Mouse (Mus musculus): ENCODE results near the gene Proser2. TPM values are rescaled to one million over a fixed set of nuclear protein-coding genes. Genes with fewer than 3 reads are reported as not detected.

Proser2 gene
- polyA plus RNA-seq, 1 experiment: 4.5 TPM

- no peak for TF ChIP-seq CTCF (IDR thresholded peaks at IDR 0.05; ENCODE audit: extremely low read depth, insufficient read depth, low read length)
- TF ChIP-seq POLR2A (IDR thresholded peaks at IDR 0.05; ENCODE audit: extremely low read depth, insufficient read depth, low read length): no peak
- no peaks in the 10 kb centered on the region for H3K4me1 ChIP-seq (ENCODE audit: control insufficient read depth, insufficient read depth, low read length)
- H3K4me3 ChIP-seq (ENCODE audit: insufficient read depth, low read length): no peak overlapping the region
- no peak overlapping the region for H3K27ac ChIP-seq (ENCODE audit: insufficient read depth, low read length)
Observed at GRCm38 (mm10) chr2:6162366-6163040, 32.5 kb upstream of the Proser2 start.

DNA sequence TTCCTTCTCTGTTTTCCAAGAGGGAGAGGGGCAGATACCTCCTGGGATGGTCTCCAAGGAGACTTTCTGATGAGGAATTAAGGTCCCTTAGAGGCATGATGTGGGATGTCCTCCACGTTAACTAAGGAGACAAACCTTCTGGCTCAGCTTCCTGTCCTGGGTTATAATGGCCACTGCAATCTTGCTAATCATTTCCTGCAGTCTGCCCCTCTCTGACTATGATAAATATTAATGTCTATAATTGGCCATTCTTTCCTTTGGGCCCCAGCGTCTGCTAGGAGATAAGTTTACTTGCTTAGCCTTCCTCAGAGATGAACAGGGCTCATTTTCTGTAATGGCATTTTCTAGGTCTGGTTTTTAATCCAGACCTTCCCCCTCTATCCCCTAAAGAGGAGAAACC, 29.7 kb upstream of the Proser2 start:
- Histone ChIP-seq H3K4me1 (ENCODE audit: control insufficient read depth, insufficient read depth, low read length) (no peaks in the 10 kb centered on the region), H3K4me3 (ENCODE audit: insufficient read depth, low read length) (no peak overlapping the region), H3K27ac (ENCODE audit: insufficient read depth, low read length) (no peak overlapping the region)
- TF ChIP-seq CTCF (IDR thresholded peaks at IDR 0.05; ENCODE audit: extremely low read depth, insufficient read depth, low read length): no peak

DNA sequence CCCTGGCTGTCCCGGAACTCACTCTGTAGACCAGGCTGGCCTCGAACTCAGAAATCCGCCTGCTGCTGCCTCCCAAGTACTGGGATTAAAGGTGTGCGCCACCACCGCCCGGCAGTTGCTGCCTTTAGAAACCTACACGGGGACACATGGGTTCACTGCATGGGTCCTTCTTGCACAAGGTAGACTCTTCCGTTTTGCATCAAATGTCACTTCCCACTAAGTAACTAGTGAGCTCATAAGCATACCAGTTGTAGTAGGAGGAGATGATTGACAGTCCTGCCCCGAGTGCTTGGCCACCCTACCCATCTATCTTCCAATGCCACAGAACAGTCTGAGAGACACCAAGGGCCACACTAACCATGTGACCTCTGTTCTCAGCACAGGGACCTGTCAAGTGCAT, 29.2 kb upstream of the Proser2 start:
- TF ChIP-seq CTCF (IDR thresholded peaks at IDR 0.05; ENCODE audit: extremely low read depth, insufficient read depth, low read length) (no peak), POLR2A (IDR thresholded peaks at IDR 0.05; ENCODE audit: extremely low read depth, insufficient read depth, low read length) (no peak)
- Histone ChIP-seq H3K4me3 (ENCODE audit: insufficient read depth, low read length) (no peak overlapping the region), H3K27ac (ENCODE audit: insufficient read depth, low read length) (no peak overlapping the region), H3K4me1 (ENCODE audit: control insufficient read depth, insufficient read depth, low read length) (no peaks in the 10 kb centered on the region)

DNA sequence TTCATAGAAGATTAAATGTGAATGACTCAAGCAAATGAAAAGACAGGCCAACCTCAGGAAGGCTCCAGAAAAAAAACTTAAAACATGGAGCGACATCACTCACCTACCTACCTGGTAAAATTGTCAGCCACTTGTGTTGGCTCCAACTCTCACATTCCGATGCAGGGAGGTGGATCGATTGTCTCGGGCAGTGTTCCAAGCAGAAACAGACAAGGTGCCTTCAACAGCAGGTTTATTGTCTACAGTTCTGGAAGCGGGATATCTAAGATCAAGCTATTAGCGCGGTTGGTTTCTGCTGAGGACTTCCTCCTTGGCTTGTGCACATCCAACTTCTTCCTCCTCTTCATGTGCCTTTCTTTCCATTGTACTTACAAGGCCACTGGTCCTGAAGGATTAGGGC, 27.6 kb upstream of the Proser2 start:
- Histone ChIP-seq H3K27ac (ENCODE audit: insufficient read depth, low read length) (no peak overlapping the region), H3K4me3 (ENCODE audit: insufficient read depth, low read length) (no peak overlapping the region), H3K4me1 (ENCODE audit: control insufficient read depth, insufficient read depth, low read length) (no peaks in the 10 kb centered on the region)
- TF ChIP-seq CTCF (IDR thresholded peaks at IDR 0.05; ENCODE audit: extremely low read depth, insufficient read depth, low read length) (no peak), POLR2A (IDR thresholded peaks at IDR 0.05; ENCODE audit: extremely low read depth, insufficient read depth, low read length) (no peak)

DNA sequence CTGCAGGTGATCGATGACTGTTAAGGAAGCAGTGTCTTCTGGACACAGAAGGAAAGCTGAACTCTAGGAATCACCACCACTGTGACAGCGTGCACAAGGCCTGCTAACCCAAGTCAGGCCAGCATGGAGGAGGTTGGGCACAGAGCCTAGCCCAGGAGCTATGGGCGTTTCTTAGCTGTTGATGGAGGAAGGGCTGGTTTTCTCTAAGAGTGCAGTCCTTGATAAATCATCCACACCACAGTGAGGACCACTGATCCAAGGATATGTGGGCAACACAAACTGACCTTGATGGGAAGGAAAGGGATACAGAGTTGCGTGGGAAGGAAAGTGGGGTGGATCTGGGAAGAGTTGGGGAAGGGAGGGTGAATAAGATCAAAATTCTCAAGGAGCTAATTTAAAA, 27.2 kb upstream of the Proser2 start:
- TF ChIP-seq POLR2A (IDR thresholded peaks at IDR 0.05; ENCODE audit: extremely low read depth, insufficient read depth, low read length) (no peak), CTCF (IDR thresholded peaks at IDR 0.05; ENCODE audit: extremely low read depth, insufficient read depth, low read length) (no peak)
- Histone ChIP-seq H3K27ac (ENCODE audit: insufficient read depth, low read length) (no peak overlapping the region), H3K4me3 (ENCODE audit: insufficient read depth, low read length) (no peak overlapping the region), H3K4me1 (ENCODE audit: control insufficient read depth, insufficient read depth, low read length) (no peaks in the 10 kb centered on the region)

- no peak for TF ChIP-seq CTCF (IDR thresholded peaks at IDR 0.05; ENCODE audit: extremely low read depth, insufficient read depth, low read length)
- H3K4me1 ChIP-seq (ENCODE audit: control insufficient read depth, insufficient read depth, low read length): no peaks in the 10 kb centered on the region
- no peak overlapping the region for H3K27ac ChIP-seq (ENCODE audit: insufficient read depth, low read length)
- no peak overlapping the region for H3K4me3 ChIP-seq (ENCODE audit: insufficient read depth, low read length)
Observed at GRCm38 (mm10) chr2:6149801-6150200, 19.8 kb upstream of the Proser2 start.

DNA sequence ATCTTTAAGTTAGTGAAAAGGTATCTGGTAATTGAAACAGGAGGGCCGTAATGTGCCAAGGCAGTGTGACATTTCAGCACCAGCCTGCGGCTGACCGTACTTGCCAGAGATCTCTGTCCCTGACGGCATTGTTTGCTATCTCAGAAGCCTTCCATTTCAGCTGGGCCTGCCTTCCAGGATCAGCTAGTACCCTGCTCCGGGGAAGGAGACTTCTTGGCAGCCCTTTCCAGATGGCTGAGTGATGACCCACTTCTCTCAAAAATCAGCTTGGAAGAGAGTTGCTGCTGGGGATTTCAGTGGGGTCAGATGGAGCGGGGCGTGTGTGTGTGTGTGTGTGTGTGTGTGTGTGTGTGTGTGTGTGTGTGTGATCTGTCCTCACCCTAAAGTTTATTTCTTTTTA, 16.9 kb upstream of the Proser2 start:
- H3K4me3 ChIP-seq (ENCODE audit: insufficient read depth, low read length): no peak overlapping the region
- no peaks in the 10 kb centered on the region for H3K4me1 ChIP-seq (ENCODE audit: control insufficient read depth, insufficient read depth, low read length)
- no peak for TF ChIP-seq CTCF (IDR thresholded peaks at IDR 0.05; ENCODE audit: extremely low read depth, insufficient read depth, low read length)
- TF ChIP-seq POLR2A (IDR thresholded peaks at IDR 0.05; ENCODE audit: extremely low read depth, insufficient read depth, low read length): no peak
- no peak overlapping the region for H3K27ac ChIP-seq (ENCODE audit: insufficient read depth, low read length)

DNA sequence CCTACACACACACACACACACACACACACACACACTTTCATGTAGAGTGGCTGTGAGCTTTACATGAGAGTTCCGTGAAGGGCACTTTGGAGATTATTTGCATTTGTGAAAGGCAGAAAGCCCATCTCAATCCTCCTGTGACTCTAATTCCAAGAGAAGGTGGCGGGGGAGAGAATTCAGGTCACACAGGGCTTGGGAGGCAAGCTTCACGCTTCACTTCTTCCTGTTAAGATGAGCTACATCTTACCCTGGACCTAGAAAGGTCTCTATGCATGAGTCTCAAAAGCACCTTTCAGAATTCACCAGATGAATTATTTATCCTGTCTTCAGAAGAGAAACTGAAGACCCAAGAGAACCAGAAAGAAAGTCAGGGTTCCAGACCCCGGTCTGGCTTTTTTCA, 16.2 kb upstream of the Proser2 start:
- no peak overlapping the region for H3K27ac ChIP-seq (ENCODE audit: insufficient read depth, low read length)
- TF ChIP-seq CTCF (IDR thresholded peaks at IDR 0.05; ENCODE audit: extremely low read depth, insufficient read depth, low read length): no peak
- TF ChIP-seq POLR2A (IDR thresholded peaks at IDR 0.05; ENCODE audit: extremely low read depth, insufficient read depth, low read length): no peak
- no peaks in the 10 kb centered on the region for H3K4me1 ChIP-seq (ENCODE audit: control insufficient read depth, insufficient read depth, low read length)
- H3K4me3 ChIP-seq (ENCODE audit: insufficient read depth, low read length): no peak overlapping the region

DNA sequence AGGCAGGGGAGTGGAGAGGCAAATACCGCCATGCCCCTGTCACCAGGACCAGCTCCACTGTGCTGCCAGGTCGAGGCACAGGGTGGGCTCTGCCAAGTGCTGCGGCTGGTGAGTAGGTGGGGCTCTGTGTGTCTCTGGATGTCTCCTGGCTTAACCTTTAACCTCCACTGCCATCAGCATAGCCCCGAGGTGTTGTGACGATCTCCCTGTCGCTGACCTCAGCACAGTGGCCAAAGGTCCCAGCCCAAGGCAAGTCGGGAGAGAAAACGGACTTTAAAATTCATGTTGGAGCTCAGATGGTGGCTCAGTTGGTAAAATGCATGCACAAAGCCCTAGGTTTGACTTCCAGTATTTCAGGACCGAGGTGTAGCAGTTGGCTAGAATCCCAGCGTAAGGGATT, 15.6 kb upstream of the Proser2 start:
- Histone ChIP-seq H3K4me1 (ENCODE audit: control insufficient read depth, insufficient read depth, low read length) (no peaks in the 10 kb centered on the region), H3K4me3 (ENCODE audit: insufficient read depth, low read length) (no peak overlapping the region), H3K27ac (ENCODE audit: insufficient read depth, low read length) (no peak overlapping the region)
- TF ChIP-seq POLR2A (IDR thresholded peaks at IDR 0.05; ENCODE audit: extremely low read depth, insufficient read depth, low read length) (no peak), CTCF (IDR thresholded peaks at IDR 0.05; ENCODE audit: extremely low read depth, insufficient read depth, low read length) (no peak)

GRCm38 (mm10) chr2:6142915-6143654, 13.1 kb upstream of the Proser2 start:
- Histone ChIP-seq H3K4me1 (ENCODE audit: control insufficient read depth, insufficient read depth, low read length) (no peaks in the 10 kb centered on the region), H3K27ac (ENCODE audit: insufficient read depth, low read length) (no peak overlapping the region), H3K4me3 (ENCODE audit: insufficient read depth, low read length) (no peak overlapping the region)
- TF ChIP-seq CTCF (IDR thresholded peaks at IDR 0.05; ENCODE audit: extremely low read depth, insufficient read depth, low read length) (no peak), POLR2A (IDR thresholded peaks at IDR 0.05; ENCODE audit: extremely low read depth, insufficient read depth, low read length) (no peak)
